Mouse (Mus musculus): ENCODE measurements around the gene Mlf2. TPM values are rescaled to one million over a fixed set of nuclear protein-coding genes. Genes with fewer than 3 reads are reported as not detected.

Gene Mlf2
- total RNA-seq, 2 experiments from 2014 or later: 11.7 to 20.7 TPM

GRCm38 (mm10) chr6:124910032-124910431 lies 21.2 kb upstream of the Mlf2 start:
- ATAC-seq (replicated peaks; ENCODE audit: low FRiP score, poor library complexity, severe bottlenecking): no peak

- no peak for ATAC-seq (replicated peaks; ENCODE audit: low FRiP score, poor library complexity, severe bottlenecking)
These were observed 19.5 kb upstream of the Mlf2 start, which contains the start of gene Lag3 for GRCm38 (mm10) chr6:124911533-124912218. Gene Lag3 (minus strand): TSS chr6:124911705.

- ATAC-seq (replicated peaks; ENCODE audit: low FRiP score, poor library complexity, severe bottlenecking): no peak
These were observed 18.0 kb upstream of the Mlf2 start for GRCm38 (mm10) chr6:124913214-124913613.

- ATAC-seq (replicated peaks; ENCODE audit: low FRiP score, poor library complexity, severe bottlenecking): no peak
These were observed 17.4 kb upstream of the Mlf2 start for GRCm38 (mm10) chr6:124913721-124914285.

- no peak for ATAC-seq (replicated peaks; ENCODE audit: low FRiP score, poor library complexity, severe bottlenecking)
These were observed 16.7 kb upstream of the Mlf2 start for GRCm38 (mm10) chr6:124914511-124914910.

GRCm38 (mm10) chr6:124915160-124915941 lies 15.8 kb upstream of the Mlf2 start:
- ATAC-seq (replicated peaks; ENCODE audit: low FRiP score, poor library complexity, severe bottlenecking): no peak

GRCm38 (mm10) chr6:124915942-124916694 lies 15.1 kb upstream of the Mlf2 start:
- no peak for ATAC-seq (replicated peaks; ENCODE audit: low FRiP score, poor library complexity, severe bottlenecking)

- ATAC-seq (replicated peaks; ENCODE audit: low FRiP score, poor library complexity, severe bottlenecking): peak; percentile 83
These were observed 14.3 kb upstream of the Mlf2 start for GRCm38 (mm10) chr6:124916695-124917517.

GRCm38 (mm10) chr6:124917518-124918330 lies 13.5 kb upstream of the Mlf2 start:
- ATAC-seq (replicated peaks; ENCODE audit: low FRiP score, poor library complexity, severe bottlenecking): no peak

- no peak for ATAC-seq (replicated peaks; ENCODE audit: low FRiP score, poor library complexity, severe bottlenecking)
These were observed 12.9 kb upstream of the Mlf2 start for GRCm38 (mm10) chr6:124918331-124918690.

- no peak for ATAC-seq (replicated peaks; ENCODE audit: low FRiP score, poor library complexity, severe bottlenecking)
These were observed 12.1 kb upstream of the Mlf2 start for GRCm38 (mm10) chr6:124918890-124919627.

GRCm38 (mm10) chr6:124919695-124920317 lies 11.4 kb upstream of the Mlf2 start, which contains the start of gene Ptms:
Gene Ptms (minus strand): TSS chr6:124920103.
- no peak for ATAC-seq (replicated peaks; ENCODE audit: low FRiP score, poor library complexity, severe bottlenecking)

GRCm38 (mm10) chr6:124920318-124921085 lies 10.7 kb upstream of the Mlf2 start:
- no peak for ATAC-seq (replicated peaks; ENCODE audit: low FRiP score, poor library complexity, severe bottlenecking)

GRCm38 (mm10) chr6:124921539-124921938 lies 9.6 kb upstream of the Mlf2 start:
- no peak for ATAC-seq (replicated peaks; ENCODE audit: low FRiP score, poor library complexity, severe bottlenecking)

GRCm38 (mm10) chr6:124925173-124925793 lies 5.9 kb upstream of the Mlf2 start:
- no peak for ATAC-seq (replicated peaks; ENCODE audit: low FRiP score, poor library complexity, severe bottlenecking)

GRCm38 (mm10) chr6:124925941-124926340 lies 5.2 kb upstream of the Mlf2 start:
- no peak for ATAC-seq (replicated peaks; ENCODE audit: low FRiP score, poor library complexity, severe bottlenecking)
